Mouse (Mus musculus) thymus, postnatal 14 days (tissue): ENCODE measurements around the gene Mlf2.

ENCODE experiments used
- DNase-seq: peaks from one replicate; pipeline ENCODE4 v3.0.0; 2021

The Mlf2 gene

GRCm38 (mm10) chr6:124936681-124937080, 5.5 kb downstream of the Mlf2 start:
- DNase-seq: no peak

DNA sequence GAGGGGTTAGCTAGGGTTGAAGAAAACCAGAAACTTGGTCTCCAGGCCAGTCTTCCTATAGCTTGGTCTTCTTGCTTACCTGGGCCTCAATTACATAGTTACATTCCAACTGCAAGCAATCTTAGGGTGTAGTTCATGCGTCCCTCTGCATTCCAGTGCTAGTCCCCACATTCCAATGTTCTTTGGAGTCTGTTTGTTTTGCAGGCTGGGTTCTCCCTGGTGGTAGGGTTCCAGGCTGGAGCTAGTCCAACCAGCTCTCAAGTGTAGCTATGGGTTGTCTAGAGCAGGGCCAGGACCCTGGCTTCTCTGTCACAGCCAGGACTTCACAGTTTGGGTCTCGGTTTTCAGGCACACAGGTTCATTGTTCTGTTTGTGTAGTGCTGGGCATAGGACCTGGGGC, 6.3 kb downstream of the Mlf2 start:
- no peak for DNase-seq

DNA sequence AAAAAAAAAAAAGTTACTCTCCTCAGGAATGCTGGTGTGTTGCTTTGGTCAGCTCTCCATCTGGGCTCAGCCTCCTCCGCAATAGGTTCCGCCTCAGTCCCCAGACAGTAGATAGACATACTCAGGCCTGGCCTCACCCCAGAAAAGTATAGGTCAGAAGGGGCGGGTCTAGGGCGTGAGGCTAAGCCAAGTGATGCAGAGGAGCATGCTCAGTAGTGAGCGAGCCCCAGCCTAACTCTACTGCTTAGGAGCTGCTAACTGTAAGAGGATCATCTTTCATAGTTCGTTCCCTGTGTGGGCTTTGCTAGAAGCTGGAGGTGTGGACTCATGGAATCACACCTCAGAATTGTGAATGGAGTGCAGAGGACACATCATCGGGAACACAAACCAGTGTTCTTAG, 7.4 kb downstream of the Mlf2 start:
- DNase-seq: no peak

DNA sequence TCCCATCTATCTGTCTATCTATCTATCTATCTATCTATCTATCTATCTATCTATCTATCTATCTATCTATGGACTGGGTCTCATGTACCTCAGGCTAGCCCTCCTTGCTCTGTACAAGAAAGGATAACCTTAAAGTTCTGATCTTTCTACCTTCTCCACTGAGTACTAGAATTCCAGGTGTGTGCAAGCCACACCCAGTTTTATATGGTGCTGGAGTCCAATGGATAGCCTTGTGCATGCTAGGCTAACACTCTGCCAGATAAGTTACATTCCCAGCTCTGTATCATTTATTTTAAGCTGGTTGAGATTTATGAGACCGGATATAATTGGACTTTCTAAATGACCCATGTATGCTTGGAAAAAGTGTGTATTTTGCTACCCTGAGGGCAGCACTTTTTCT, 10.5 kb downstream of the Mlf2 start:
- DNase-seq: no peak

DNA sequence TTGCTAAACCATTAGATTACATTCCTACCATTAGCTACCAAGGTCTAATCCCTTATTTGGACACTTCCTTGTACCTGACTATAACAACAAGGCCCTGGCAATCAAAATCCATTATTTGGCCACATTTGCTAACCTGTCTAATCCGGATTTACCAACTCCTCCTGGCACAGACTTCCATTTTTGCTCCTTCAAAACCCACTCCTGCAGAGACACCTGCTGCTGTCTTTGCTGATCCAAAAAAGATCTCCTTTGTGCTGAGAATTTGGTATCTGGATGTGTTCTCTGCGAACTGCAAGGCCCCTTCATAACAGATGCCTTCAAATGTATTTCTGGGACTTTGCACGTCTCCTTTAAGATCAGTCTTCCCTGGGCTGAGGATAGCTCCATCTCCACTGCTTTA, 12.3 kb downstream of the Mlf2 start:
- no peak for DNase-seq

GRCm38 (mm10) chr6:124953991-124954715, 23.0 kb downstream of the Mlf2 start:
- no peak for DNase-seq

DNA sequence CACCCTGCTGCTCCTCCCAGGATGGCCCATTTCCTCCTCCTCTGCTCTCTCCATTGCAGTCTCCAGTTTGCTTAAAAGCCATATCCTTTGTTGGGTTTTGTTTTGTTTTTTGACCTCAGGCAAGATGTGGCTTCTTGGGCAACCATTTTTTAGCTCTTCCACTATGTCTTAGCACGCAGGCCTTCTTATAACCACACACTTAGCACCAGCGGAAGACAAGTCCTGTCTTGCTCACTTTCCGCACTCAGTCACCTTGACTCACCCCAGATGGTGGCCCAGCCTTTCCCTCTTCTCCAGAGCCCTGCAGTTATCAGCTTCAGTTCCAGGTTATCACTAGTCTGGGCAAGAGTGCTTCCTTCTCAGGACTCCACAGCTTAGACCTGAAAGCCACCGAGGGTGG, 24.0 kb downstream of the Mlf2 start:
- DNase-seq: no peak

DNA sequence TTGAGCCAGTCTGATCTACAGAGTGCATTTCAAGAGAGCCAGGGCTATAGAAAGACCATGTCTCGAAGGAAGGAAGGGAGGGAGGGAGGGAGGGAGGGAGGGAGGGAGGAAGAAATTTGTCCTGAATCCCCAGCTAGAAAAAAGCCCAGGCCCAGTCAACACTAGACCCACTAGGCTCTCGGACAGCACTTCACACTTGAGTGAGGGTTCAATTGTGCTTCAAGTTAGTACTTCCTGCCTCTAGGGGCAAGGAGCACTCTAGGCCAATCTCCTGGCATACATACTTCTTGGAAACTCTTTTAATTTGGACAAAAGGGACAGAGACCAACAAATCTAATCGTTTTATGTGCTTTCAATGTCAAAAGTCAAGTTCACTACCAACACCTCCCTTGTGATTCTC, 26.9 kb downstream of the Mlf2 start:
- DNase-seq: no peak

DNA sequence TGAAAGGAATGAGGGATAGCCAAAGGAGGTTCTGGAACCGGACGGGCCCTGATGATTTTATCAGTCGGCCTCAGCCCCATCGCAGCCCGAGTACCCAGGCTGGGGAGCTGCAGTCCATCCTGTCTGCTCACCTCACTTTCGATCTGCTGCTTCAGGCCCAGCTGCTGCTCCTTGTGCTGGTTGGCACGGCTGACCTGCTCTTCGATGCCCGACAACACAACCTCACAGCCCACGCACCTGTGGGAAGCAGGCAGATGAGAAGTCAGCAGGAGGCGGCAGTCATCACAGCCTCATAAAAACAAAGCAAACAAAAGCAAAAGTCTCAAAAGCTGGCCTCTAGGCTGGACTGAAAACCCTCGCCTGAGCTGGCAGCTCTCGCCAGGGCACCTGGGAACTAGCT, 28.8 kb downstream of the Mlf2 start:
- no peak for DNase-seq

DNA sequence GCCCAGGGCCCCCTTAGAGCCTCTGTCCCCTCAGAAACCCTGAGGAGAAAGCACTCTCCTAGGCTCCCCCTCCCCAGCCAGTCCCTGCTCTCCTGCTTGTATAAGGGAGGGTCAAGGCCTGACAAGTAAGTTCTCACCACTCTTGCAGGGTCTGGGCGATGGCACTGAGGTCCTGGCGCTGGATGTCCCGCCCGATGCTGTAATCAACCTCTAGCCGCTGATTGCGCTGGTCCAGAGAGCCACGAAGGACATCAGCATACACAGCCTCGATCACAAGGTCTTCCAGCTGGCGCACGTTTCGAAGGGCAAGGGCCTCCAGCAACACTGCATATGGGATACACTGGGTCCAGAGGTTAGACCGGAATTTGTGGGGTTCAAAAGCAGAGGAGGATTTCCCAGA, 29.8 kb downstream of the Mlf2 start:
- no peak for DNase-seq

GRCm38 (mm10) chr6:124964638-124965037, 33.5 kb downstream of the Mlf2 start:
- no peak for DNase-seq

- peak; percentile 98 for DNase-seq
These were observed 34.0 kb downstream of the Mlf2 start, which contains the start of gene Cops7a for GRCm38 (mm10) chr6:124965088-124965719. TSS of gene Cops7a (minus strand) at chr6:124965538.

DNA sequence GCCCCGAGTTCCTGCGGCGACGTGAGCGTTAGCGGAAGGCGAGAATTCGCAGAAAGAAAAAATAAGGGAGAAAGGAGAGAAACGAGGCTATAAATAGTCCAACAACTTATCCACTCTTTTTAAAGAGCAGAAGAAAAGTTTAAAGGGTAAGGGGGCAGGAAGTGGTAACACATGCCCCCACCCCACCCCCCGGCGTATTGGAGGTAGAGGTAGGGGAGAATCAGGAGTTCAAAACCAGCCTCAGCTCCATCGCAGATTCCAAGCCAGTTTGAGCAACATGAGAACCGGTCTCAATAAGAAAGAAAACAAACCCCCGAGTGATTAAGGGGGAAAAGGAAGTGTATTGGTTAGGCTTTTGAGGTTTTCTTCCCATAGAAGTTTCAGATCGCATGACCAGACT, 34.6 kb downstream of the Mlf2 start:
- DNase-seq: no peak

DNA sequence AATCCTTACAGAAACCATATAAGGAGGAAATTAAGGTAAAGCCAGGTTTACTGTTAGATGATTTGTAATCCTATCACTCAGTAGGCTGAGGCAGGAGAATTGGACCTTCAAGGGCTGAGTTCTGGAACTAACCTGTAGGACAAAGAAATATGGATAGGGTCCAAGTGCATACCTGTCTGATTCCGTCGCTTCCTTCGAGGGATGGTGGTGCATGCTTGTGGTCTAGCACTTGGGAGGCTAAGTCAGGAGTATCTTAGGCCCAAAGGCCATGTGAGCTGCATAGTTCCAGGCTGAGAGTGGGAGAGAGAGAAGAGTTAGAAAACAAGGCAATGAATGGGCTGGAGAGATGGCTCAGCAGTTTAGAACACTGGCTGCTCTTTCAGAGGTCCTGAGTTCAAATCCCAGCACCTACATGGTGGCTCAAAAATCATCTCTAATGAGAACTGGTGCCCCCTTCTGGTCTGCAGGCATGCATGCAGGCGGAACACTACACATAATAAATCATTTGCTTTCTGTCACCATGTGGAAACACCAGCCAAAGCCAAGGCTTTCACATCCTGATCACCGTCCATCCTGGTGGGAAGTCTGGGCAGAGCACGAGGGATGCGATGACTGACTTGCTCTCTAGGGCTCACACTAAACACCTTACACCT, 35.4 kb downstream of the Mlf2 start:
- DNase-seq: peak; percentile 41

GRCm38 (mm10) chr6:124967766-124968165, 36.6 kb downstream of the Mlf2 start:
- DNase-seq: peak; percentile 66
